Mouse (Mus musculus) thymus, postnatal 14 days (tissue): ENCODE measurements around the gene Sprtn.

Experiments
- DNase-seq: peaks from one replicate; pipeline ENCODE4 v3.0.0; 2021

Gene Sprtn

GRCm38 (mm10) chr8:124897386-124898250, at the start of gene Sprtn, which contains the start of gene Exoc8:
TSS of gene Sprtn (plus strand) at chr8:124897886.
TSS of gene Exoc8 (minus strand) at chr8:124897705.
- peak; percentile 98 for DNase-seq

- no peak for DNase-seq
Measured at GRCm38 (mm10) chr8:124853511-124853910, 44.2 kb upstream of the Sprtn start.

- peak; percentile 56 for DNase-seq
Measured at GRCm38 (mm10) chr8:124859466-124859865, 38.2 kb upstream of the Sprtn start.

- no peak for DNase-seq
Measured at GRCm38 (mm10) chr8:124860188-124860587, 37.5 kb upstream of the Sprtn start.

- DNase-seq = peak; percentile 95
Measured at GRCm38 (mm10) chr8:124862321-124863162, 35.1 kb upstream of the Sprtn start, which contains the start of the genes Gnpat and 2810004N23Rik. TSS of gene Gnpat (plus strand) at chr8:124863033. TSS of gene 2810004N23Rik (minus strand) at chr8:124863120.

- DNase-seq = no peak
Measured at GRCm38 (mm10) chr8:124863163-124863677, 34.5 kb upstream of the Sprtn start.

GRCm38 (mm10) chr8:124863729-124864128, 34.0 kb upstream of the Sprtn start:
- peak; percentile 33 for DNase-seq

GRCm38 (mm10) chr8:124866669-124867068, 31.0 kb upstream of the Sprtn start:
- no peak for DNase-seq

- no peak for DNase-seq
Measured at GRCm38 (mm10) chr8:124867126-124867525, 30.6 kb upstream of the Sprtn start.

GRCm38 (mm10) chr8:124869708-124870107, 28.0 kb upstream of the Sprtn start:
- DNase-seq = no peak

GRCm38 (mm10) chr8:124871474-124871873, 26.2 kb upstream of the Sprtn start:
- DNase-seq = no peak

GRCm38 (mm10) chr8:124872081-124872480, 25.6 kb upstream of the Sprtn start:
- no peak for DNase-seq

GRCm38 (mm10) chr8:124872690-124873089, 25.0 kb upstream of the Sprtn start:
- DNase-seq = no peak

- DNase-seq = no peak
Measured at GRCm38 (mm10) chr8:124878141-124878540, 19.5 kb upstream of the Sprtn start.

- no peak for DNase-seq
Measured at GRCm38 (mm10) chr8:124878946-124879526, 18.6 kb upstream of the Sprtn start.

GRCm38 (mm10) chr8:124888385-124888784, 9.3 kb upstream of the Sprtn start:
- no peak for DNase-seq

- no peak for DNase-seq
Measured at GRCm38 (mm10) chr8:124892596-124892995, 5.1 kb upstream of the Sprtn start.

GRCm38 (mm10) chr8:124896010-124896631, 1.6 kb upstream of the Sprtn start:
- DNase-seq = peak; percentile 9

GRCm38 (mm10) chr8:124896632-124897385, 877 bp upstream of the Sprtn start:
- DNase-seq = peak; percentile 64

GRCm38 (mm10) chr8:124898251-124898905, 692 bp downstream of the Sprtn start:
- DNase-seq = no peak

GRCm38 (mm10) chr8:124903198-124903597, 5.5 kb downstream of the Sprtn start:
- DNase-seq = no peak
